Mouse (Mus musculus): ENCODE results near the gene S100a7a.

GRCm38 (mm10) chr3:90693496-90693895 is 39.7 kb downstream of the S100a7a start:
- no peak for TF ChIP-seq POLR2A (IDR thresholded peaks at IDR 0.05; ENCODE audit: low read depth, low read length)
- no peak for TF ChIP-seq CTCF (IDR thresholded peaks at IDR 0.05; ENCODE audit: extremely low read depth, insufficient read depth, insufficient read length, insufficient replicate concordance)

Data from spleen, adult 2 months (tissue).